Mouse (Mus musculus) liver, adult 2 months (tissue): Measurements from ENCODE around the gene Ahr.

ENCODE experiments used
- CTCF ChIP-seq: fragments of 200-500 bp; IDR thresholded peaks from 2 replicates; pipeline ENCODE4 v1.5.1; 2011; ENCODE audit warnings: low read depth, low read length, control low read depth
- POLR2A ChIP-seq: fragments of 200-500 bp; IDR thresholded peaks from 2 replicates; pipeline ENCODE4 v1.6.1; 2011; ENCODE audit warnings: low read length, control low read depth; ENCODE audit not compliant: insufficient read depth; ENCODE audit errors: extremely low read depth

DNA sequence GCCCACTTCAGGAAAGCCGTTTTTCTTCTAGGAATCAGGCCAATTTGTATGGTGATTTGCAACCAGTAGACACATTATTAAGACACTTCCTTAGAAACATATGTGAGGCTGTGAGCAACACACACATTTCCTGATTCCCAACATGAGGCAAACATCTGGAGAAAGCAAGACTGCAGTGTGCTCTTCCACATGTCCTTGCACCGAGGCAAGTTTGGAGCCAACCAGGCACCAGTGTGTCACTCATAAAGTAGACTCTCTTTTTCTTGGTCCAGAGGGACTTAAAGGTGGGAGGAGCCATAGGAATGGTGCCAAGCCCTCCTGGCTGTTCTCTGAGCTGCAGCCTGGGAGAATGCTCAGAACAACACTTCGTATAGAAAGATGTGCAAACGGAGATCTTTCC lies 39.6 kb downstream of the Ahr start:
- TF ChIP-seq CTCF (no peak), POLR2A (no peak)
